Mouse (Mus musculus): ENCODE data around the gene Gm29776. TPM values are rescaled to one million over a fixed set of nuclear protein-coding genes. Genes with fewer than 3 reads are reported as not detected.

The Gm29776 gene
- total and polyA plus RNA-seq, 3 experiments = not detected

DNA sequence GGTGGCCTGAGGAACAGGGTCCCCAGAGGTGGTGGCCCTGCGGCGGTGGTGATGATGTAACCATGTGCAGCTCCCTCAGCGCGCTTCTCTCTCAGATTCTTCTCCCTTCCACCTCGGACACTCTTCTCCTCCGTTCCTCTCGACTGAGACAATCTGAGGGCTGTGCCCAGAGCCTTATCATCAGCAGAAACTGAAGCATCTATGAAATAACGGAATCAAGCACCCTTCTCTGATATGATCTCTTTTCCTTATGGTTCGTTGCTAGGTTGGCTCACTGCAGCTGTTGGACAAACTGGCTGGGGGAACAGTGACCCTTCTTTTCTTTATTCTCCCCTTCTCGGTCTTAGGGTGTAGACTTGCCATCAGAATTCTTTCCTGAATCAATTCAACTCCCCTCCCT lies 4.6 kb upstream of the Gm29776 start:
- 0 out of 2 replicates have a peak overlapping the region, but pooled peaks have one; percentile 12 for H3K4me2 ChIP-seq (ENCODE audit: insufficient read depth, low read depth, poor library complexity, severe bottlenecking)
- H3K4me3 ChIP-seq (replicated peaks in 1 of 3; ENCODE audit: low read depth in 2 of 3, low read length in 2 of 3, poor library complexity in 1 of 3) = no peak overlapping the region
- no peak for TF ChIP-seq MAZ (IDR thresholded peaks at IDR 0.05; ENCODE audit: low read depth, low read length)
- TF ChIP-seq MAX (IDR thresholded peaks at IDR 0.05; ENCODE audit: low read length) = no peak
- TF ChIP-seq MXI1 (IDR thresholded peaks at IDR 0.05; ENCODE audit: low read depth, low read length) = no peak
- TF ChIP-seq ZKSCAN1 (IDR thresholded peaks at IDR 0.05; ENCODE audit: borderline replicate concordance, low read depth, low read length) = no peak
- TF ChIP-seq ZC3H11A (IDR thresholded peaks at IDR 0.05; ENCODE audit: low read depth, low read length) = no peak
- no peak for TF ChIP-seq TCF12 (IDR thresholded peaks at IDR 0.05; ENCODE audit: low read depth, low read length)
- no peak for TF ChIP-seq ZMIZ1 (IDR thresholded peaks at IDR 0.05; ENCODE audit: low read depth, low read length)
- no peak for TF ChIP-seq RCOR1 (conservative IDR thresholded peaks at IDR 0.05; ENCODE audit: low read depth, low read length)
- no peak for TF ChIP-seq CTCF (conservative IDR thresholded peaks at IDR 0.05 in 1 of 2, IDR thresholded peaks at IDR 0.05 in 1 of 2; ENCODE audit: low read depth in 2 of 2, low read length in 2 of 2)
- no peak for TF ChIP-seq USF1 (IDR thresholded peaks at IDR 0.05; ENCODE audit: low read depth, low read length)
- no peak for TF ChIP-seq E2F4 (IDR thresholded peaks at IDR 0.05; ENCODE audit: insufficient replicate concordance, low read depth, low read length)
- no peak for TF ChIP-seq ETS1 (conservative IDR thresholded peaks at IDR 0.05; ENCODE audit: low read depth, low read length)
- TF ChIP-seq SMC3 (IDR thresholded peaks at IDR 0.05; ENCODE audit: low read depth, low read length) = no peak
- TF ChIP-seq HCFC1 (IDR thresholded peaks at IDR 0.05; ENCODE audit: low read depth, low read length) = no peak
- TF ChIP-seq EP300 (IDR thresholded peaks at IDR 0.05; ENCODE audit: low read length) = no peak
- no peak for TF ChIP-seq SIN3A (IDR thresholded peaks at IDR 0.05; ENCODE audit: low read length)
- no peak for TF ChIP-seq USF2 (conservative IDR thresholded peaks at IDR 0.05; ENCODE audit: low read depth, low read length)
- no peak for TF ChIP-seq UBTF (IDR thresholded peaks at IDR 0.05; ENCODE audit: low read depth, low read length)
- no peak for TF ChIP-seq NRF1 (IDR thresholded peaks at IDR 0.05; ENCODE audit: low read depth, low read length)
- no peaks in the 10 kb centered on the region for H3K9me3 ChIP-seq (replicated peaks; ENCODE audit: low read length)
- peaks cover 9 to 30% of the 10 kb centered on the region in 2 experiments for H3K4me1 ChIP-seq (ENCODE audit: control insufficient read depth in 1 of 2, insufficient read depth in 2 of 2)
- no peak overlapping the region for H3K27ac ChIP-seq (ENCODE audit: insufficient read depth, low read depth)
- DNase-seq (ENCODE audit: extremely low read depth) = no peak
- in situ Hi-C loops (cut with MboI; ENCODE audit: low pct_ligation_motif_present, low pct_unique_long_range_greater_than_20kb, low sequenced_read_pairs) = loop anchor here (5.0 kb wide), 1 partner anchor 51 kb away; no protein-coding TSS in a partner anchor
- no peaks in the 10 kb centered on the region for H3K27me3 ChIP-seq (replicated peaks)
- H3K9ac ChIP-seq (ENCODE audit: insufficient read depth, low read depth) = no peak overlapping the region
- no peaks in the 10 kb centered on the region for H3K79me2 ChIP-seq (replicated peaks; ENCODE audit: control insufficient read depth, extremely low read depth, insufficient read depth, poor library complexity, severe bottlenecking)
- H3K36me3 ChIP-seq (replicated peaks in 1 of 2; ENCODE audit: control insufficient read depth in 1 of 2, insufficient read depth in 1 of 2, low read length in 1 of 2) = no peaks in the 10 kb centered on the region
- dilution Hi-C loops (cut with MboI; ENCODE audit: extremely low pct_ligation_motif_present, extremely low pct_unique_long_range_greater_than_20kb, low sequenced_read_pairs) = no loop called here

- in situ Hi-C loops (cut with MboI; ENCODE audit: low pct_ligation_motif_present, low pct_unique_long_range_greater_than_20kb, low sequenced_read_pairs) = loop anchor here (5.0 kb wide), 1 partner anchor 49 kb away; no protein-coding TSS in a partner anchor
- H3K79me2 ChIP-seq (replicated peaks; ENCODE audit: control insufficient read depth, extremely low read depth, insufficient read depth, poor library complexity, severe bottlenecking) = no peaks in the 10 kb centered on the region
- H3K4me2 ChIP-seq (ENCODE audit: insufficient read depth, low read depth, poor library complexity, severe bottlenecking) = no peak overlapping the region
- no peak overlapping the region for H3K9ac ChIP-seq (ENCODE audit: insufficient read depth, low read depth)
- no peak overlapping the region for H3K27ac ChIP-seq (ENCODE audit: insufficient read depth, low read depth)
- H3K4me3 ChIP-seq (replicated peaks in 1 of 3; ENCODE audit: low read depth in 2 of 3, low read length in 2 of 3, poor library complexity in 1 of 3) = no peak overlapping the region
- TF ChIP-seq NELFE (IDR thresholded peaks at IDR 0.05; ENCODE audit: low read depth, low read length) = no peak
- no peak for TF ChIP-seq MEF2A (IDR thresholded peaks at IDR 0.05; ENCODE audit: borderline replicate concordance, low read depth, low read length)
- peak; percentile 87 for TF ChIP-seq SMC3 (IDR thresholded peaks at IDR 0.05; ENCODE audit: low read depth, low read length)
- TF ChIP-seq RAD21 (IDR thresholded peaks at IDR 0.05; ENCODE audit: low read depth, low read length) = peak; percentile 90
- TF ChIP-seq ZC3H11A (IDR thresholded peaks at IDR 0.05; ENCODE audit: low read depth, low read length) = peak; percentile 21; the same call in 1 of the 2 replicates
- peak; percentile 90 to 98 for TF ChIP-seq CTCF (conservative IDR thresholded peaks at IDR 0.05 in 1 of 2, IDR thresholded peaks at IDR 0.05 in 1 of 2; ENCODE audit: low read depth in 2 of 2, low read length in 2 of 2)
- dilution Hi-C loops (cut with MboI; ENCODE audit: extremely low pct_ligation_motif_present, extremely low pct_unique_long_range_greater_than_20kb, low sequenced_read_pairs) = no loop called here
- H3K36me3 ChIP-seq (replicated peaks in 1 of 2; ENCODE audit: control insufficient read depth in 1 of 2, insufficient read depth in 1 of 2, low read length in 1 of 2) = no peaks in the 10 kb centered on the region
- DNase-seq (ENCODE audit: extremely low read depth) = peak; percentile 72
- no peaks in the 10 kb centered on the region for H3K9me3 ChIP-seq (replicated peaks; ENCODE audit: low read length)
- peaks cover 4 to 18% of the 10 kb centered on the region in 2 experiments; a peak in 3 of 4 replicates for H3K4me1 ChIP-seq (ENCODE audit: control insufficient read depth in 1 of 2, insufficient read depth in 2 of 2)
- H3K27me3 ChIP-seq (replicated peaks) = no peaks in the 10 kb centered on the region
These were observed 2.7 kb upstream of the Gm29776 start for GRCm38 (mm10) chr14:54701298-54701697.
